18 mouse cellular contexts compared by ENCODE assay signal in genomic region chr3:115824792-115825191, GRCm38 (mm10).
"Had no signal": no experiment of that assay in that cellular context is flagged by ENCODE, and none has a peak within 500 bp of the region (broad histone marks: within the 10 kb centered on the region; RNA-seq: fewer than 3 reads in every experiment).

No protein-coding gene starts in this region.

- H3K4me1 ChIP-seq: midbrain, embryonic 12.5 days; neural tube, embryonic 12.5 days; stomach, embryonic 15.5 days had no signal

- H3K9ac ChIP-seq: liver, embryonic 13.5 days; liver, embryonic 15.5 days; liver, postnatal 0 days; lung, embryonic 15.5 days; midbrain, embryonic 12.5 days; neural tube, embryonic 12.5 days; stomach, embryonic 15.5 days had no signal

- H3K27me3 ChIP-seq: liver, embryonic 13.5 days; liver, embryonic 15.5 days; lung, embryonic 15.5 days; megakaryocyte, embryonic 14.5 days; midbrain, embryonic 12.5 days; neural tube, embryonic 12.5 days; stomach, embryonic 15.5 days had no signal

- H3K9me3 ChIP-seq: liver, embryonic 13.5 days; liver, embryonic 15.5 days; lung, embryonic 15.5 days; midbrain, embryonic 12.5 days; neural tube, embryonic 12.5 days; stomach, embryonic 15.5 days had no signal

- H3K4me3 ChIP-seq: liver, embryonic 13.5 days; liver, embryonic 15.5 days; lung, embryonic 15.5 days; megakaryocyte, embryonic 14.5 days; midbrain, embryonic 12.5 days; neural tube, embryonic 12.5 days; stomach, embryonic 15.5 days had no signal

- DNase-seq: liver, embryonic 13.5 days; liver, postnatal 0 days; lung, postnatal 14 days; lung, postnatal 36 days; midbrain, embryonic 14.5 days; right cerebral cortex, postnatal 14 days; thymus, adult 2 months; thymus, postnatal 36 days had no signal

- H3K4me2 ChIP-seq: liver, embryonic 11.5 days; liver, embryonic 13.5 days; liver, embryonic 15.5 days; lung, embryonic 15.5 days; midbrain, embryonic 12.5 days; neural tube, embryonic 12.5 days; stomach, embryonic 15.5 days had no signal

- H3K27ac ChIP-seq: liver, embryonic 13.5 days; liver, embryonic 15.5 days; lung, embryonic 15.5 days; macrophage; midbrain, embryonic 12.5 days; neural tube, embryonic 12.5 days; stomach, embryonic 15.5 days; stomach, postnatal 0 days had no signal

- ATAC-seq: liver, postnatal 0 days; lung, postnatal 0 days had no signal

- H3K36me3 ChIP-seq: liver, embryonic 13.5 days; liver, embryonic 15.5 days; lung, embryonic 15.5 days; midbrain, embryonic 12.5 days; neural tube, embryonic 12.5 days; stomach, embryonic 15.5 days had no signal
